Mouse (Mus musculus) thymus, postnatal 25 days (tissue): ENCODE data around the gene Alox5ap.

Experiments used
- DNase-seq: peaks from one replicate; pipeline ENCODE4 v3.0.0; 2022

Alox5ap gene

GRCm38 (mm10) chr5:149319874-149320323, 55.3 kb downstream of the Alox5ap start:
- DNase-seq = no peak

GRCm38 (mm10) chr5:149320534-149321482, 56.2 kb downstream of the Alox5ap start:
- DNase-seq = peak; percentile 91

GRCm38 (mm10) chr5:149321909-149322841, 57.6 kb downstream of the Alox5ap start:
- DNase-seq = no peak

- no peak for DNase-seq
Observed at GRCm38 (mm10) chr5:149322938-149323553, 58.5 kb downstream of the Alox5ap start.

GRCm38 (mm10) chr5:149324739-149325138, 60.2 kb downstream of the Alox5ap start:
- peak; percentile 73 for DNase-seq

- DNase-seq = no peak
Observed at GRCm38 (mm10) chr5:149329098-149329887, 64.7 kb downstream of the Alox5ap start.

- no peak for DNase-seq
Observed at GRCm38 (mm10) chr5:149330601-149331000, 66.0 kb downstream of the Alox5ap start.

- no peak for DNase-seq
Observed at GRCm38 (mm10) chr5:149331407-149332143, 67.0 kb downstream of the Alox5ap start.

GRCm38 (mm10) chr5:149332787-149333186, 68.2 kb downstream of the Alox5ap start:
- DNase-seq = no peak

- peak; percentile 58 for DNase-seq
Observed at GRCm38 (mm10) chr5:149333941-149334698, 69.6 kb downstream of the Alox5ap start.

GRCm38 (mm10) chr5:149335009-149335408, 70.4 kb downstream of the Alox5ap start:
- DNase-seq = no peak

GRCm38 (mm10) chr5:149335563-149336238, 71.1 kb downstream of the Alox5ap start:
- DNase-seq = peak; percentile 89

GRCm38 (mm10) chr5:149337148-149337547, 72.6 kb downstream of the Alox5ap start:
- no peak for DNase-seq
